Mouse (Mus musculus) embryonic fibroblast, embryonic 13.5 days (primary cell): ENCODE data around the gene Orm2.

Experiments
- CTCF ChIP-seq: IDR thresholded peaks from 2 replicates; pipeline ENCODE4 v1.5.1; 2011; ENCODE audit warnings: mild to moderate bottlenecking, control low read depth, low read length, moderate library complexity, borderline replicate concordance; ENCODE audit not compliant: insufficient read depth
- POLR2A ChIP-seq: IDR thresholded peaks from 2 replicates; pipeline ENCODE4 v1.6.1; 2011; ENCODE audit warnings: low read depth, mild to moderate bottlenecking, control low read depth, low read length, moderate library complexity

DNA sequence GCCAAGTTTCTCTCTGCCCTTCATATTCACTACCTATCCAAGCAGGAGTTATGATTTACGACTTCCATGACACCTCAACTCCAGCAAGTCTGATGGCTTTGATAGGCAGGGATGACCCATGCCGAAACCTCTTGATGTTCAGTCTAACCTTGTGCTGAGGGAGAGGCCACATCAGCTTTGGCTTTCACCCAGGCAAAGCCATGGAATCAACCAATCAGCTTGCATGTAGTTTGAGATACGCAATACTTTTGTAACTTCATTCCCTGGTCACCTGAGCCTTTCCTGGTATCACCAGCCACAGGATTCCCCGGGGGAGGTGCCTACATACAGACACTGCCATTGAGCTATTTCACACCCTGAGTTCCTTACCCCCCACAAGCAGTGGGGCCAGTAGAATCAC is 15.6 kb upstream of the Orm2 start:
- TF ChIP-seq CTCF (no peak), POLR2A (no peak)
